Mouse (Mus musculus) thymus, postnatal 4 days (tissue): ENCODE measurements around the gene Disc1.
A peak's percentile ranks its signal among the peaks of the same experiment; 100 is the strongest.

ENCODE experiments used
- DNase-seq: peaks from one replicate; pipeline ENCODE4 v3.0.0; 2021

The Disc1 gene

GRCm38 (mm10) chr8:125068146-125068905 is 14.3 kb downstream of the Disc1 start:
- peak; percentile 39 for DNase-seq

GRCm38 (mm10) chr8:125069304-125069703 is 15.3 kb downstream of the Disc1 start:
- DNase-seq: no peak

GRCm38 (mm10) chr8:125069733-125070132 is 15.7 kb downstream of the Disc1 start:
- no peak for DNase-seq

GRCm38 (mm10) chr8:125074141-125074540 is 20.1 kb downstream of the Disc1 start:
- no peak for DNase-seq

GRCm38 (mm10) chr8:125074581-125074980 is 20.6 kb downstream of the Disc1 start:
- no peak for DNase-seq

- DNase-seq: no peak
Measured at GRCm38 (mm10) chr8:125075389-125075788, 21.4 kb downstream of the Disc1 start.

GRCm38 (mm10) chr8:125077326-125077725 is 23.3 kb downstream of the Disc1 start:
- DNase-seq: no peak

- DNase-seq: no peak
Measured at GRCm38 (mm10) chr8:125078771-125079384, 24.9 kb downstream of the Disc1 start.

- DNase-seq: peak; percentile 38
Measured at GRCm38 (mm10) chr8:125080388-125081344, 26.7 kb downstream of the Disc1 start.

GRCm38 (mm10) chr8:125083746-125084145 is 29.8 kb downstream of the Disc1 start:
- no peak for DNase-seq

GRCm38 (mm10) chr8:125084523-125084922 is 30.5 kb downstream of the Disc1 start:
- DNase-seq: no peak

GRCm38 (mm10) chr8:125090889-125091740 is 37.1 kb downstream of the Disc1 start:
- DNase-seq: peak; percentile 34

GRCm38 (mm10) chr8:125097140-125097539 is 43.1 kb downstream of the Disc1 start:
- no peak for DNase-seq

- DNase-seq: no peak
Measured at GRCm38 (mm10) chr8:125098050-125098449, 44.1 kb downstream of the Disc1 start.

- no peak for DNase-seq
Measured at GRCm38 (mm10) chr8:125102303-125102702, 48.3 kb downstream of the Disc1 start.

GRCm38 (mm10) chr8:125113171-125113570 is 59.2 kb downstream of the Disc1 start:
- DNase-seq: no peak

GRCm38 (mm10) chr8:125113831-125114230 is 59.8 kb downstream of the Disc1 start:
- no peak for DNase-seq

- DNase-seq: no peak
Measured at GRCm38 (mm10) chr8:125115321-125115720, 61.3 kb downstream of the Disc1 start.

- peak; percentile 76 for DNase-seq
Measured at GRCm38 (mm10) chr8:125116616-125117015, 62.6 kb downstream of the Disc1 start.

GRCm38 (mm10) chr8:125126482-125126881 is 72.5 kb downstream of the Disc1 start:
- no peak for DNase-seq

GRCm38 (mm10) chr8:125127621-125128020 is 73.6 kb downstream of the Disc1 start:
- no peak for DNase-seq

- peak; percentile 65 for DNase-seq
Measured at GRCm38 (mm10) chr8:125128305-125128704, 74.3 kb downstream of the Disc1 start.
